Mouse (Mus musculus) small intestine, adult 2 months (tissue): ENCODE data around the gene Hnrnph2.

Experiments
- CTCF ChIP-seq: fragments of 200-500 bp; IDR thresholded peaks from 2 replicates; pipeline ENCODE4 v1.5.1; 2012; ENCODE audit warnings: low read depth, mild to moderate bottlenecking, control low read depth, inconsistent platforms, low read length, moderate library complexity, mixed read lengths; ENCODE audit not compliant: insufficient replicate concordance, insufficient read length; ENCODE audit errors: extremely low read depth
- POLR2A ChIP-seq: fragments of 200-500 bp; IDR thresholded peaks from 2 replicates; pipeline ENCODE4 v1.6.1; 2012; ENCODE audit warnings: low read depth, mild to moderate bottlenecking, control low read depth, inconsistent platforms, low read length, moderate library complexity

GRCm38 (mm10) chrX:134628200-134628599, 27.2 kb downstream of the Hnrnph2 start:
- TF ChIP-seq POLR2A (no peak), CTCF (no peak)
